Mouse (Mus musculus) cerebellum, postnatal 14 days (tissue): ENCODE measurements around the gene Ptprn2.
A peak's percentile ranks its signal among the peaks of the same experiment; 100 is the strongest.

Experiments used
- DNase-seq, 2 experiments: peaks; one replicate each; pipeline ENCODE4 v3.0.0; 2021; ENCODE audit warnings: mixed read lengths in 2 of 2

Ptprn2 gene

DNA sequence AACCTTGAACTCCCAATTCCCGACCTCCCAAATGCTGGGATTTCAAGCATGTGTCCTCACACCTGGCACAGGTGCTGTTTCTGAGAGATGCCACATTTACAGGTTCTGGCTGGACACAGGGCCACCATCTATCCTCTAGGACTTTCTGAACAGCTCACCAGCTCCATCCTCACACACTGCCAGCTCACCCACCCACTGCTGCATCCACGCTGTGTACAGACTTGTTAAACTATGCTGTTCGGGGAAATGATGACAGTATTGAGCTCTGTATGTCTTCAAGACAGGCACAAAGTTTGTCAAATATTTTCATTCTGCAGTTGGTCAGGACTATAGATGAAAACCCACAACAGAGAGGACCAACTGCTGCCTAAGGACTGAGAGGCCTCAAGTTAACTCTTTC is 751.5 kb downstream of the Ptprn2 start:
- DNase-seq: no peak

- DNase-seq: no peak
These were observed 754.6 kb downstream of the Ptprn2 start for GRCm38 (mm10) chr12:117239927-117240715.

GRCm38 (mm10) chr12:117242181-117242580 is 756.7 kb downstream of the Ptprn2 start:
- DNase-seq: no peak

DNA sequence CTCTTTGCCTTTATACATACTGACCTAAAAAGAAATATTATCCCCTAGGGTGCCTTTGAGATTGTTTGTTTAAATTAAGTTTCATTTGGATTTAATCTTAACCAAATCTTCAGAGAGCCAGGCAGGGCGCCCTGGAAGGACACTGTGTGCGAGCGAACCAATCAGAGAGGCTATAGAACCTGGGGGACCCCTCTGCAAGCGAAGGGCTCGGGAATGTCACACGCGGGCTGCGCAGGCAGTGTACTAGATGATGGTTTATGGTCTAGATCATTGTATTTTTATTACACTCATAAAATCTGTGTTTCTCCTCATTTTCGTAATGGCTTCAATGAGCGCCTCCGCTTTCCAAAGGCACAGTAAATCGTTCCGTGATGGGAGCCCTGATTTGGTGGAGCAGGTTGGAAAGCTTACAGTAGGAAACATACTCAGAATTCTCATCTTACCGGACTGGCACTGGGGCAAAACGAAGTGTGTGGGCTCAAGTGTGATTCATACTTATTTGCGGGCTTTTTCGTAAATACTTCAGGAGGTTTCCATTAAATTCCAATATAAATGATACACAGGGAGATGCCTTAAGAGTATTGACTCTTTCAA is 760.5 kb downstream of the Ptprn2 start:
- DNase-seq: no peak

- no peak for DNase-seq
These were observed 764.9 kb downstream of the Ptprn2 start for GRCm38 (mm10) chr12:117250465-117250864.

DNA sequence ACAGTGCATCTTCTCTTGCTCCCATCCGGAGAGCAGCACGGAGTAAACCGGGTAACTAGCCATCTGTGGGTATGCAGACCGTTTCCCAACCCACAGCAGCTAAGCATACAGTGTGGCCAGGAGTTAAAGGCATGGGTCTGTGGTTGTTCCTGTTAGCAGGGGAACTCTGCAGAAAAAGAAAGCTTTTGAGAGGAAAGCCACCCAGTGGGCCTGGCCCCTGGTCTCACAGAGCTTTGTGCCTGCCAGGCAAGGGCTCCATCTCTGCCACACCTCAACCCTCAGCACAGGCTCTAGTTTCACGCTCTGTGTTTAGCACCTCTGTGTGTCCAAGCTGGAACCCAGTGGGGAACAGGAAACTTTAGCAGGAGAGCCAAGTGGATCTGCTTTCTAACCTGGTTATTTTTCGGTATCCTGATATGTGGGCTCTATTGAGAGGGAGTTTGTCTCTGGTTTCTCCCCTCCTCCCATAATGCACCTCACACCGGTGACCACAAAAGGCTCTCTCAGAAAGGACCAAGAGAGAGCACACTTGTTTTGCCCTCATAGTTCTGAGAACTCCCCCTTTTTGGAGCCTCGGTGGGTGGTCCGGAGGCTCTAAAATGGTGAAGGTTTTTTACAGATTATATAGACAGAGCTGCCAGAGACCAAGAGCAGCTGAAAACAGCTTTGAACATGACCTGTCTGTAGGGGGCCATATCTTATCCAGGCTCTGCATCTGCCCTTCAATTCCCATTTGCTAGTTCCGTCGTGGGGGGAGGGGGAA is 766.3 kb downstream of the Ptprn2 start:
- DNase-seq: no peak

DNA sequence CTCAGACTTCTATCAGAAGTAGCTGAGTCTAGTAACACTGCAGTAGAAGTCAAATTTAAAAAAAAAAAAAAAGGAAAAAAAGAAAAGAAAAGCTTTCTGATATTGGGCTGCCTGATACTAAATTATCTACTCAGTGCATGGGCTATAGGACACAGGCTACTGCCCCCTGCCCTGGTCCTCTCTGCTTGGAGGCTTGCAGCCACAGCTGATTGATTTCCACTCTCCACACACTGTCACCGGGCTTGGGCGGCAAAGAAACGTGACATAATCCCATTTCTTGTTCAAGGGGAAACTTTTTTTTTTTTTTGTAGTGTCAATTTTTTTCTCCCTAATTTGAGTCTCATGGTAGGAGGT is 766.9 kb downstream of the Ptprn2 start:
- no peak for DNase-seq

DNA sequence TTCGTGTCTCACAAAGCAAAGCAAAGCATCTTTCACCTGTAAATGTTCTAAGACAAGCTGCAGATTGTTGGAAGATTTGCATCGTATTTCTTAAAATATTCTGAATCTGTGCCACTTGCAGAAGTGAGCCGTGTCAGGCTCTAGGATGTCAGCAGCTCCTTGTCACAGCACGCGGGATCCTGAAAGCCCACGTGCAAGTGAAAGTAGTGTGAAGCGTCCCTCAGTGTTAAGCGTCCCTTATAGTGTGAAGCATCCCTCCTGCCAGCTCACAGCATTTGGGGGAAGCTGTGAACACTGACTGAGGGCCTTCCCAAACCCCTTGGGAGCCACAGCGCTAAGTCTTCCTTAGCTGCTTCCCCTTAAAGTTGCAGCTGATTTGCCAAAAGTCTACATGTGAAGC is 768.8 kb downstream of the Ptprn2 start:
- DNase-seq: no peak

DNA sequence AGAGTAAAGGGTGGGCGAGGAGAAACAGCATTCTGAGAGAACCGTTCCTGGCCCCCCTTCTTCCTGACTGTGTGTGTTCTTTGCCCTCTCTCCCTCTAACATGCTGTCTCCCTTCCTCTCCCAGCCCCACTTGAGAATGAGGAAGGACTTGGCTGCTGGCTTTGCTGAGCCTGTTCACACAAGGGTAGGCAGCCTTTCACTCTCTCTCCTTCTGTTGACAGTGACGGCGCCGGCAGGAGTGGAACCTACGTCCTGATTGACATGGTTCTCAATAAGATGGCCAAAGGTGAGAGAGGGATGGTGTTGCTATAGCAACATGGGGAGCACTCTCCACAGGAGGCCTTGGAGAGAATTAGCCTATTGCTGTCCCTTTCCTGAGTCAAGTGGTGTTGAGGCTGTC is 769.8 kb downstream of the Ptprn2 start:
- DNase-seq: peak; percentile 18 to 30

DNA sequence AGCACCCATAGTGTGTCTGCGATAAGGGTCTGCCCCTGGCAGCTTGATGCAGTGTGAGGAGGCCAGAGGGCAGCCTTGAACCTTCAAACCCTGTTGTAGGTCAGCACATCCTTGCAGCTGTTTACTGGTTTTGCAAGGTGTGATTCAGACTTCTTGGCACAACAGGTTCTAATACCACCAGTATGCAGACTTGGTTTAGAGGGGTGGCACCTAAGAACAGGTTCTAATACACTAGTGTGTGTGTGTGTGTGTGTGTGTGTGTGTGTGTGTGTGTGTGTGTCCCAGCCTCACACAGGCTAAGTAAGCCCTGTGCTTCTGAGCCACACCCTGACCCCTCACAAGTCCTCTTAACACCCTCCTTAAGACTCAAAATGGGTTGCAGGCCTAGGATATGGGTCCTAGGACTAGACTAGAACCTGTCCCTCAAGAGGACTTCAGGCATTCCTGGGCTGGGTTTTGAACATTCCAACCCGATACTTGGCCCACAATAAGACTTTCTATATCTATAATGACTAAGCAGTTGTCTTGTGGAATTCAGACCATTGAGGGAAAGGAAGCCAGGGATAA is 770.3 kb downstream of the Ptprn2 start:
- no peak for DNase-seq

DNA sequence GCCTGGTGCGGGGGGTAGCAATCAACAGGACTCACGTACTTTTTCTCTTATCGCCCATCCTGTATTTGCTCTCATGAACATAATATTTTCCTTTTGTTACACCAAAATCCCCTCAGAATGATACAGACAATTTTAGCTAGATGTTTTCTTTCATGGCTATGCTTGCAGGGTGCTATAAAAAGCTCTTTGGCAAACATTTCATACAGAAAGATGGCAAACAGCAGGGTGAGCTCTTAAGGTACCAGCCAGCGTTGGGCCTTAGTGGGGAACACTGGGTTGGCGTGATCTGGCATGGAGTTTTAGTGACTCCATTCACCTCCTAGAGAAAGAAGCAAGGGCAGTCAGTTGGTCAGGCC is 771.3 kb downstream of the Ptprn2 start:
- DNase-seq: peak in 1 of 2 experiments; percentile 27

- DNase-seq: peak in 1 of 2 experiments; percentile 51
These were observed 771.8 kb downstream of the Ptprn2 start for GRCm38 (mm10) chr12:117257205-117257920.

- peak; percentile 52 to 77 for DNase-seq
These were observed 772.5 kb downstream of the Ptprn2 start for GRCm38 (mm10) chr12:117257921-117258497.

GRCm38 (mm10) chr12:117260391-117261164 is 775.1 kb downstream of the Ptprn2 start:
- DNase-seq: no peak

GRCm38 (mm10) chr12:117261165-117261440 is 775.6 kb downstream of the Ptprn2 start:
- DNase-seq: no peak

DNA sequence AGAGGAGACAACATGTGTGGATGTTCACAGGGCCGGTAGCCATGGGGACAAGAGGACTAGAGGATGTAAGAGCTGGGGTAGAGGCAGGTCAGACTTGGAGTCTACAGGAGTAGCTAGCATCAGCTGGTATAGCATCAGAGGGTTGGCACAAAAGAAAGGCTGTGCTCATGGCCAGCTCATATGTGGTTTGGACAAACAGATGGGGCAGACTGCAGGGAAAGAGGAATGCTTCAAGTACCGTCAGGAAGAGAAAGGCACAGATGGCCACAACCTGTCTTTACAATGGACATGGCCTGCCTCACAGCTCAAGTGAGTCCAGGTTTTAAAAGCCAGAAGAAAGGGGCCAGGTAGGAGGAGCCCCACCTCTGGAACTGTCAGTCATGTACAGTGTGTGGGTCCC is 776.5 kb downstream of the Ptprn2 start:
- DNase-seq: peak; percentile 43 to 69

DNA sequence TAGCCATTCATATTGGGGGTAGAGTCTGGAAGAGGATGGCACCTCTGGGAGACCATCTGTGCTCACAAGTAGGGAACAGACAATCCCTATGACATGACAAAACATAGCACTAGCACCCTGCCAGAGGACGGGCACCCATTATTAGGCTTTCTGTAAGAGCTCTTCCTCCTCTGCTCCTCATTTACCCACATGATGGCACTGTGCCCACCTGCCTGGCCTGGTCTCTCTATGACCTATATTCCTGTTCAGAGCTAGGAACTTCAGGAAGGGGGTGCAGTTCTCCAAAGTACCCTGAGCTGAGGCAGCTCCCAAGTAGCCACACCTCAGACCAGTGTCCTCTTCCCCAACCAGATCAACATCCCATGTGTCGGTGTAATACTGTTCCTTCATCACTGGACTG is 777.6 kb downstream of the Ptprn2 start:
- peak; percentile 54 to 69 for DNase-seq

GRCm38 (mm10) chr12:117265211-117265610 is 779.7 kb downstream of the Ptprn2 start:
- DNase-seq: no peak

DNA sequence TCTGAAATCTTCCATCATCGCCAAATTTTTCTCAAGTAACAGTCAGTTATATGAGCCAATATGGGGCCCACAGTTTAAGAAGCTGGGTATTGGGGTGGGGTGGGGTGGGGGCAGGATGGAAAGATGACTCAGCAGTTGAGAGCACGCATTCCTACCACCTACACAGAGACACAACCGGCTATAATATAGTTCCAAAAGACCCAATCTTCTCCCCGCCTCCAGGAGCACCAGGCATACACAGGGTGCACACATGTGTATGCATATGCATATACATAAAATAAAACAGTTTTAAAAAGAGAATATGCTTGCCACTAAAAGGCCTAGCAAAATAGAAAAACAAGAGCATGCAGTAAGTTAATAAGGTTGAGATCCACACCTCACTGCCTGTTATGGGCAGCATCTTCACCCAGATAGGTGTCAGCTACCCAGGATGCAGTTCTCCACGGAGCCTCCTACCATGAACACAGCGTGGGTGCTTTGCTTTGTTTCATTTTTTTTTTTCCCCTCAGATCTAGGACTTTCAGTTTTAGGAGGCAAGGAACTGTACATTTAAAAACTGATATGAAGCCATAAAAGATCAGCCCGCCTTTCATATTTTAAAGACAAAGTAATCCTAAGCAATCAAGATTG is 783.1 kb downstream of the Ptprn2 start:
- no peak for DNase-seq

GRCm38 (mm10) chr12:117269310-117269709 is 783.8 kb downstream of the Ptprn2 start:
- no peak for DNase-seq

DNA sequence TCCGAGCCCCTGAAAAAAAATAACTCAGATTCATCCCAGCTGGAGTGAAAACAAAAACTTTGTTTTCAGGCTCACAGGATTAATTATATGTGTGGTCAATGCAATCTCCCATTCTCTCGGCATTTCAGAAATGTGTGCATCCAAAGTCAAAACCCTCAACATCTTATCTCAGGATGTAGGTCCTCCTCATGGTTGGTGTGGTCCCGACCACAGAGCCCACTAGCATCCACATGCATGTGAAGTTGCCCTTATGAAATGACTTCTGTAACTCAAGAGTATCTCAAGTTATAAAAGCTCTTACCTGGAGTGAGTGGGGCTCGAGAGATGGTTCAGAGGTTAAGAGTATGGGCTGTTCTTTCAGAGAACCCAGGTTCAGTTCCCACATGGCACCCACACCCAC is 784.7 kb downstream of the Ptprn2 start:
- DNase-seq: no peak
